Mouse (Mus musculus): ENCODE results near the gene Gm20388.
"Not testable (repeated sequence)": the region's sequence is repeated elsewhere in the genome, so short reads cannot be mapped to it uniquely, and the experiment has no call there.

DNA sequence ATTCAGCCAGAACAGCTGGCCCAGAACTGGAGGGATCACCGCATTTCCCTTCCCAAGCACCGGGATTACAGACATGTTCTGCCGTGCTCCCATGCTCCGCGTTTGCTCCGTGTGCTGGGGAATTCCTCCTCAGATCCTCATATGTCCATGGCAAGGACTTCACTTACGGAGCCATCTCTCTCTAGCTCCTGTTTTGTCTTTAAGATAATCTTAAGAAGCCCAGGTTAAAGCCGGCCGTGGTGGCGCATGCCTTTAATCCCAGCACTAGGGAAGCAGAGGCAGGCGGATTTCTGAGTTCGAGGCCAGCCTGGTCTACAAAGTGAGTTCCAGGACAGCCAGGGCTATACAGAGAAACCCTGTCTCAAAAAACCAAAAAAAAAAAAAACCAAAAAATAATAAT is 3541.1 kb downstream of the Gm20388 start:
- not testable (repeated sequence) for TF ChIP-seq CTCF, EP300 (IDR thresholded peaks at IDR 0.05; ENCODE audit: low read depth)
